Mouse (Mus musculus): ENCODE data around the gene Disp2.

GRCm38 (mm10) chr2:118775396-118775795 lies 4.1 kb upstream of the Disp2 start:
- TF ChIP-seq SIN3A (IDR thresholded peaks at IDR 0.05; ENCODE audit: low read length) (no peak), MAZ (IDR thresholded peaks at IDR 0.05; ENCODE audit: low read depth, low read length) (no peak), MXI1 (IDR thresholded peaks at IDR 0.05; ENCODE audit: low read depth, low read length) (no peak), TCF12 (IDR thresholded peaks at IDR 0.05; ENCODE audit: low read depth, low read length) (no peak), MAFK (IDR thresholded peaks at IDR 0.05; ENCODE audit: borderline replicate concordance, low read depth, low read length) (no peak), SMC3 (IDR thresholded peaks at IDR 0.05; ENCODE audit: low read depth, low read length) (no peak), TAL1 (IDR thresholded peaks at IDR 0.05; ENCODE audit: low read length) (no peak), KAT2A (conservative IDR thresholded peaks at IDR 0.05; ENCODE audit: low read depth, low read length) (no peak), CTCF (IDR thresholded peaks at IDR 0.05 in 2 of 3, conservative IDR thresholded peaks at IDR 0.05 in 1 of 3; ENCODE audit: control insufficient read depth in 1 of 3, insufficient read depth in 1 of 3, low read depth in 2 of 3, low read length in 3 of 3, poor library complexity in 1 of 3, severe bottlenecking in 1 of 3) (no peak), TBP (IDR thresholded peaks at IDR 0.05; ENCODE audit: low read depth, low read length) (no peak), NRF1 (IDR thresholded peaks at IDR 0.05; ENCODE audit: insufficient read depth, low read depth, low read length, poor library complexity, severe bottlenecking) (no peak), CHD2 (IDR thresholded peaks at IDR 0.05; ENCODE audit: low read length) (no peak)

Measured in MEL (cell line).